Mouse (Mus musculus): ENCODE results near the gene Lama2.

- TF ChIP-seq POLR2A (IDR thresholded peaks at IDR 0.05; ENCODE audit: control insufficient read depth, extremely low read depth, insufficient read depth, low read length, poor library complexity) (no peak), CTCF (IDR thresholded peaks at IDR 0.05; ENCODE audit: borderline replicate concordance, control insufficient read depth, extremely low read depth, insufficient read depth, low read length, poor library complexity) (no peak)
These were observed 43.8 kb upstream of the Lama2 start for GRCm38 (mm10) chr10:27663396-27663795.
